Mouse (Mus musculus): Measurements from ENCODE around the gene Sema3f. TPM values are rescaled to one million over a fixed set of nuclear protein-coding genes. Genes with fewer than 3 reads are reported as not detected.

Sema3f gene
- total RNA-seq, 2 experiments from 2014 or later: 44.6 to 52.6 TPM

GRCm38 (mm10) chr9:107640257-107640772 lies 70.0 kb downstream of the Sema3f start:
- DNase-seq: no peak
- intact Hi-C loops (cut with DNase I): loop anchor here (5.0 kb wide), 1 partner anchor 37 kb away; the partner anchor contains the start of gene Gnat1

DNA sequence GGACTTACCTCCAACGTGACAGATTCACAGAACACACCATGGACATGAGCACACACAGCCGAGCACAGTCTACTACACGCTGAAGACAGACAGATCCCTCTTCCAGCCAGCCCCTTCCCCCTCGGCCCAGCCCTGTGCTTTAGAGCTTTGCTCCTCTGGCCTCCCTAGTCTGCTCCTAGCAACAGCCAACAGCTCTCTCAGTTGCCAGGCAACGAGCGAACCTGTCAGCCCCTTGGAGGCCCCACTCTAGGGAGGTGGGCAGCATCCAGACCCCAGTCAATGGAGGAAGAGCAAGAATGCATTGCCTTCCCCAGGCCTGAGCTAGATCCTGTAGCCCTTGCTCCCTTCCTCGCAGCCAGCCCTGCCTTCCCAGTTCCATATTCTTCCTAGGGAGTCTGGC lies 73.2 kb downstream of the Sema3f start:
- DNase-seq: peak; percentile 55
- intact Hi-C loops (cut with DNase I): no loop called here

DNA sequence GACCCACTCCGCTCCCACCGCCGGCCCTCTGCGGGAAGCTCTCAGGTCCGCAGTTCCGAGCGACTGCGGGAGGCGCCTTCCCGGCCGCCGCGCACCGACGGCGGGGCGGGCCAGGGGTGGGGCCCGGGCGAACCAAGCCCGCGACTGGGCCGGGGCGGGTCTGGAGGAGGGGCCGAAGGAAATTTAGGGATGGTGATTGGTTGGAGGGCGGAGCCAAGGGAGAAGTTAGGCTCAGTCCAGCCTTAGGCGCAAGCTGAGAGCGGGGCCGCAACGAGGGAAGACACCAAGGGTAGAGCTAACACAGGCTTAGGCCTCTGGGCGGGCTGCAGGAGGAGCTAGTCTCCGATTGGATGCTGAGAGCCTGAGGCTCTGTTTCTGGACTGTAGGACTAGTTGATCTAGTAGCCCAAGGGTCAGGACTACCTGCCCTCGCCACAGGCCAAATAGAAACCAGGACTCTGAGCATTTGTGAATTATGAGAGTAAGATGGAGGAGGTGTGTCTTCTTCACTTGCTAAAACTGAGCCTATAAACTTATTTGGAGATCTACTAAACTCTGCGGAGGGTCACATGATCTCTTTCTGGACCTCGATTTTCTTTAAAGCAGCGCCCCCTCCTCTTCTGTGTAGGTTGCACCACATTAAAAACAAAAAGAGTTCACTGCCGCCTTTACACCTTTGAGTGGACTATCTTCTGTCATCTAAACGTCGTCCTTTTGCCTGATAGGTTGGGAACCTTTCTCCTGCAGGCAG lies 74.8 kb downstream of the Sema3f start, which contains the start of gene Gnai2:
Gnai2 (minus strand) TSS at position 89 of the 750 bp plus-strand sequence.
- intact Hi-C loops (cut with DNase I): no loop called here
- peak; percentile 94 for DNase-seq

- DNase-seq: no peak
- intact Hi-C loops (cut with DNase I): no loop called here
These were observed 75.6 kb downstream of the Sema3f start for GRCm38 (mm10) chr9:107634406-107635278.

DNA sequence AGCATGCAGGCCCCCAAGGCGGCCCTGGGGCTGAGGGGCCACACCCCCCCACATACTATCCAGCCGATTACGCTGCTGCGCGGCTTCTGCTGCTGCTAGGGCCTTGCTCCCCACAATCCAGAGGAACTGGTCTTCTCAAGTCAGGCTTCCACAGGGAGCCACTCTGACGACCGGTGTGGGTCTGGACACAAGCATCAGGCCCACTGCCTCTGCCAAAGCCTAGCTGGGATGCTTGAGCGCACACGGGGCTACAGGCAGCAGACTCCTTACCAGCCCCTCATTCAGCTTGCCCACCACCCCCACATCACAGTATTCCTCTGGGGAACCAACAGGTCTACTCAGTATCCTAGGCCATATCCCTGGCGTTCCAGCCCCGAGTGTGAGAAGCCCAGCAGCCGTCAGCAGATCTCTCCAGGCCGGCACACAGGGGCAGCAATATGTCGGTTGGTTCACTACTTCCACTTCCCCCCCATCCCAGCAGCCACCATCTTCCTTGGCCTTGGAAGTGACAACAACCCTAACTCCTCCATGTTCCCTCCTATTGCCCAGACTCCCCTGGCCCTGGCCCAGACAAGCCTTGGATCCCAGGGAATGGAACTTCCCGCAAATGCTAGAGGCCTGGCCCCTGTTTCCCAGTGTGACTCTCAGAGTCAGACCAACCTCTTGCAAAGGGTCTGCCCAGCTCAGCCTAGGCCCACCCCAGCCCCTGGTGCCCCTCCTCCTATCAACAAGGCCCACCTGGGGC lies 76.4 kb downstream of the Sema3f start:
- DNase-seq: peak; percentile 38
- intact Hi-C loops (cut with DNase I): no loop called here

DNA sequence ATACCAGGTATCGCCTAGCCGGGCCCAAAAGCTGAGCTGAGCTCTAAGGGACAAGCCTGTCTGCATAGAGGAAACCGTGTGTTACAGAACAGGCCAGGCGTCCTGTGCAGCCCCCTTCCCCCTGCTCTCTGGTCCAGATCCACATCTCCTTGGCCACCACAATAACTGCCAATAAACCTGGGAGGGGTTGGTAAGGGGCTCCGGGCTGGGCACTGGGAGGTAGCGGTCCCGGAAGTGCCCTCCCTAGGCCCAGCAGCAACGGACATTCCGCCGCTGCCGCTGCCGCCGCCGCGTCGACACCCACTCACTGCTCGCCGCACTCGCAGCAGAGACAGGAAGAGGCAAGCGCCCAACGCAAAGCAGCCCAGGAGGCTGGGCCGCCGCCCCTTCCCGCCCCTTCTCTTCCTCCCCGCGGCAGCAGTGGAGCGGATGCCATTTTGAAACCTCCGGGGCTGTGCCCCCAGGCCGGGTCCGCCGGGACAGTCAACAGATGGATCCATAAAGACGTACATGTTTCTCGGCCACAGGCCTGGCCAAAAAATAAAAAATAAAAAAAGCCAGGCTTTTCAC lies 77.1 kb downstream of the Sema3f start:
- DNase-seq: peak; percentile 54
- intact Hi-C loops (cut with DNase I): no loop called here

GRCm38 (mm10) chr9:107632478-107632877 lies 77.8 kb downstream of the Sema3f start:
- peak; percentile 80 for DNase-seq
- intact Hi-C loops (cut with DNase I): no loop called here

GRCm38 (mm10) chr9:107631861-107632260 lies 78.4 kb downstream of the Sema3f start:
- intact Hi-C loops (cut with DNase I): no loop called here

More at GRCm38 (mm10) chr9:107631861-107632260, 78.4 kb downstream of the Sema3f start:
- no peak for DNase-seq

Other genes with a start within 250 kb of the Sema3f start
- 10 to 100 TPM; 29.4 to 30.4 TPM for gene Tmem115, start 176.5 kb downstream of the Sema3f start, total RNA-seq (2021)
- gene Cyb561d2, start 168.3 kb downstream of the Sema3f start, total RNA-seq (2021): 10 to 100 TPM; 25.6 to 28.4 TPM
- gene Nprl2, start 168.2 kb downstream of the Sema3f start, total RNA-seq (2021): 10 to 100 TPM; 35.2 to 38.5 TPM
- gene Zmynd10, start 163.2 kb downstream of the Sema3f start, total RNA-seq (2021): 1 to 10 TPM; 3.9 to 4.7 TPM
- gene Rassf1, start 158.9 kb downstream of the Sema3f start, total RNA-seq (2021): 10 to 100 TPM; 24.9 to 25.4 TPM
- 10 to 100 TPM; 65.4 to 66.9 TPM for gene Tusc2, start 147.2 kb downstream of the Sema3f start, total RNA-seq (2021)
- 10 to 100 TPM; 20.8 to 28.4 TPM for gene Hyal2, start 142.5 kb downstream of the Sema3f start, total RNA-seq (2021)
- 1 to 10 TPM; 3.8 to 4.1 TPM for gene Hyal1, start 133.5 kb downstream of the Sema3f start, total RNA-seq (2021)
- 10 to 100 TPM; 11.9 to 13.0 TPM for gene Naa80, start 131.6 kb downstream of the Sema3f start, total RNA-seq (2021)
- 1 to 10 TPM; 1.5 to 2.1 TPM for gene Hyal3, start 129.7 kb downstream of the Sema3f start, total RNA-seq (2021)
- 10 to 100 TPM; 12.5 to 14.5 TPM for gene Ifrd2, start 122.8 kb downstream of the Sema3f start, total RNA-seq (2021)
- gene Sema3b, start 101.2 kb downstream of the Sema3f start, total RNA-seq (2021): 1 to 10 TPM; 3.9 to 5.6 TPM
- 100 to 1,000 TPM; 302 to 303 TPM for gene Gnai2, start 75.1 kb downstream of the Sema3f start, total RNA-seq (2021)
- gene Slc38a3, start 40.9 kb downstream of the Sema3f start, total RNA-seq (2021): 10 to 100 TPM; 65.0 to 68.4 TPM
- 1 to 10 TPM in 1 of 2 experiments, under 1 TPM in 1; 0.30 to 1.1 TPM for gene Gnat1, start 30.8 kb downstream of the Sema3f start, total RNA-seq (2021)
- gene Rbm5, start 60.5 kb upstream of the Sema3f start, total RNA-seq (2021): 100 to 1,000 TPM; 194 to 195 TPM
- gene Rbm6, start 162.8 kb upstream of the Sema3f start, total RNA-seq (2021): 10 to 100 TPM; 73.4 to 79.0 TPM
- gene Mon1a, start 177.7 kb upstream of the Sema3f start, total RNA-seq (2021): 10 to 100 TPM; 15.2 to 16.1 TPM
- 1 to 10 TPM; 2.2 to 3.6 TPM for gene Mst1r, start 196.4 kb upstream of the Sema3f start, total RNA-seq (2021)
- gene Actl11, start 218.0 kb upstream of the Sema3f start, total RNA-seq (2021): not detected
- 100 to 1,000 TPM; 333 to 354 TPM for gene Camkv, start 225.2 kb upstream of the Sema3f start, total RNA-seq (2021)
- 10 to 100 TPM; 21.2 to 21.3 TPM for gene Traip, start 239.7 kb upstream of the Sema3f start, total RNA-seq (2021)